Comparison of ENCODE assay signal across 22 mouse cellular contexts in the genomic region with DNA sequence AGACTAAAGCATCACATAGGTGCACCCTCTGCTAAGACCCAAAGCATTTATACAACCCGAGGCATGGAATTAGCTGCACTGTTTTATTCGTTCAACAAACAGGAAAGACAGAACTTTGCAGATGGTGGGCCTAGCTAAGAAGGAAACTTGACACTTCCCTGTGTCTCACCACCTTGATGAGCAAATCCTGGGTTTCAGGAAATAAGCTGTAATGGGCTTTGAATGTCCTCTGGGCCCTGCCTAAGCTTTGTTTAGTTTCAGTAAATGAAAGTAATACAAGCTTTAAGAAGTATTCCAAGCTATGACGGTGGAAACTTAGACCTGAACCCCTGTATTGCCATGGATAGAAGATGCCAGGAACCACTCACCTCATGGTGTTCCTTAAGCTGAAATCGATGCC.
DNase-seq lines count a peak whose midpoint lies in the region; TF ChIP-seq lines count a peak whose summit lies in the region.
"Had no signal": no experiment of that assay in that cellular context is flagged by ENCODE, and none has a peak within 500 bp of the region (broad histone marks: within the 10 kb centered on the region; RNA-seq: fewer than 3 reads in every experiment).

No protein-coding gene starts in this region.

- TF ChIP-seq POLR2A in heart, adult 2 months (IDR thresholded peaks at IDR 0.05; ENCODE audit: insufficient read depth, low read depth, low read length) = no peak
- TF ChIP-seq POLR2A in cerebellum, adult 2 months (IDR thresholded peaks at IDR 0.05; ENCODE audit: borderline replicate concordance, insufficient read depth, low read length) = no peak

- no peaks in the 10 kb centered on the region for H3K9me3 ChIP-seq in limb, embryonic 10.5 days (replicated peaks)
- H3K9me3 ChIP-seq: embryonic facial prominence, embryonic 12.5 days; embryonic facial prominence, embryonic 15.5 days; forebrain, embryonic 10.5 days; forebrain, embryonic 12.5 days; G1E had no signal

- no peaks in the 10 kb centered on the region for H3K27me3 ChIP-seq in heart, adult 2 months (ENCODE audit: control insufficient read depth, insufficient read depth, low read length)
- no peaks in the 10 kb centered on the region for H3K27me3 ChIP-seq in limb, embryonic 10.5 days (ENCODE audit: low read depth, poor library complexity, severe bottlenecking)
- H3K27me3 ChIP-seq in cerebellum, adult 2 months (ENCODE audit: control insufficient read depth, insufficient read depth, low read length) = no peaks in the 10 kb centered on the region
- H3K27me3 ChIP-seq: CH12.LX; embryonic facial prominence, embryonic 12.5 days; embryonic facial prominence, embryonic 15.5 days had no signal

- no peaks in the 10 kb centered on the region for H3K79me2 ChIP-seq in heart, adult 2 months (replicated peaks; ENCODE audit: control insufficient read depth, insufficient read depth, low read length)

- TF ChIP-seq EP300 in heart, adult 2 months (IDR thresholded peaks at IDR 0.05; ENCODE audit: insufficient read depth, low read depth, low read length) = no peak

- no peak overlapping the region for H3K4me3 ChIP-seq in heart, adult 2 months
- no peak overlapping the region for H3K4me3 ChIP-seq in limb, embryonic 10.5 days
- no peak overlapping the region for H3K4me3 ChIP-seq in cerebellum, adult 2 months (replicated peaks; ENCODE audit: insufficient read depth, low read depth, low read length)
- H3K4me3 ChIP-seq: embryonic facial prominence, embryonic 12.5 days; embryonic facial prominence, embryonic 15.5 days; erythroblast, embryonic 14.5 days; forebrain, embryonic 10.5 days; forebrain, embryonic 12.5 days had no signal

- H3K27ac ChIP-seq in heart, adult 2 months = no peak overlapping the region
- H3K27ac ChIP-seq in limb, embryonic 10.5 days = 0 out of 2 replicates have a peak overlapping the region, but pooled peaks have one; percentile 50
- H3K27ac ChIP-seq in cerebellum, adult 2 months (ENCODE audit: insufficient read depth, low read length) = no peak overlapping the region
- H3K27ac ChIP-seq: embryonic facial prominence, embryonic 12.5 days; embryonic facial prominence, embryonic 15.5 days; forebrain, embryonic 10.5 days; forebrain, embryonic 12.5 days had no signal

- TF ChIP-seq CTCF in heart, adult 2 months (IDR thresholded peaks at IDR 0.05) = no peak
- no peak for TF ChIP-seq CTCF in cerebellum, adult 2 months (IDR thresholded peaks at IDR 0.05; ENCODE audit: borderline replicate concordance, insufficient read depth, low read depth, low read length)

- WGBS in heart, adult 2 months = 56% methylated on average over 4 of the region's 4 CpGs
- WGBS in limb, embryonic 10.5 days = 72% methylated on average over 4 of the region's 4 CpGs
- WGBS in cerebellum, adult 2 months = 89% methylated on average over 4 of the region's 4 CpGs

- H3K9ac ChIP-seq in heart, adult 2 months (ENCODE audit: low read depth, low read length) = no peak overlapping the region
- H3K9ac ChIP-seq: embryonic facial prominence, embryonic 12.5 days; embryonic facial prominence, embryonic 15.5 days; forebrain, embryonic 12.5 days had no signal

- DNase-seq in heart, adult 11 months = peak; percentile 61
- no peak for DNase-seq in heart, adult 2 months
- no peak for DNase-seq in limb, embryonic 10.5 days (ENCODE audit: low spot score)
- no peak for DNase-seq in cerebellum, adult 2 months
- no peak for DNase-seq in right cerebral cortex, adult 18-20 months
- DNase-seq: adrenal gland, adult 8-10 months; adrenal gland, postnatal 14 days; adrenal gland, postnatal 36 days; B cell, adult 2 months; cerebellum, adult 11-12 months; cerebellum, adult 8-10 months; cerebellum, adult 9-11 months; cerebellum, postnatal 14 days; cerebellum, postnatal 36 days; embryo, embryonic 11 days had no signal

- H3K36me3 ChIP-seq in heart, adult 2 months (ENCODE audit: control insufficient read depth, insufficient read depth, low read length) = peaks cover 1% of the 10 kb centered on the region; the same call in 1 of the 2 replicates
- H3K36me3 ChIP-seq in limb, embryonic 10.5 days = peaks cover 4% of the 10 kb centered on the region; the same call in 1 of the 2 replicates
- H3K36me3 ChIP-seq: embryonic facial prominence, embryonic 12.5 days; embryonic facial prominence, embryonic 15.5 days; forebrain, embryonic 10.5 days; forebrain, embryonic 12.5 days; G1E had no signal

- intact Hi-C loops in heart, adult 2 months (cut with DNase I) = loop anchor here (5.0 to 10.0 kb wide), 3 partner anchors 150 to 352 kb away; no protein-coding TSS in a partner anchor

- H3K4me1 ChIP-seq in heart, adult 2 months (ENCODE audit: control insufficient read depth, insufficient read depth, low read length) = peaks cover 4% of the 10 kb centered on the region
- H3K4me1 ChIP-seq in limb, embryonic 10.5 days = peaks cover 54% of the 10 kb centered on the region
- H3K4me1 ChIP-seq in cerebellum, adult 2 months (ENCODE audit: control insufficient read depth, insufficient read depth, low read length) = no peaks in the 10 kb centered on the region
- H3K4me1 ChIP-seq: embryonic facial prominence, embryonic 15.5 days; forebrain, embryonic 12.5 days had no signal
